Mouse (Mus musculus) liver, adult 2 months (tissue): ENCODE data around the gene Gins1. TPM values are rescaled to one million over a fixed set of nuclear protein-coding genes. Genes with fewer than 3 reads are reported as not detected.

Experiments
- DNase-seq: peaks from one replicate; pipeline ENCODE4 v3.0.0-alpha.2; 2011; ENCODE audit warnings: low read depth, low spot score; ENCODE audit errors: extremely low read depth
- H3K27ac ChIP-seq: fragments of 200-500 bp; replicated peaks from 2 replicates; pipeline ENCODE4 v1.5.1; 2012; ENCODE audit warnings: low read depth, mild to moderate bottlenecking, control low read depth, inconsistent platforms, low read length; ENCODE audit not compliant: insufficient read depth
- H3K27me3 ChIP-seq: fragments of 200-500 bp; 2 replicates; pipeline ENCODE4 v1.6.1; 2012; ENCODE audit warnings: mild to moderate bottlenecking, moderate library complexity, low read length, inconsistent platforms; ENCODE audit not compliant: control insufficient read depth, insufficient read depth
- H3K36me3 ChIP-seq: fragments of 200-500 bp; 2 replicates; pipeline ENCODE4 v1.6.1; 2012; ENCODE audit warnings: low read length, inconsistent platforms; ENCODE audit not compliant: control insufficient read depth, insufficient read depth
- H3K4me1 ChIP-seq: fragments of 200-500 bp; 2 replicates; pipeline ENCODE4 v1.6.1; 2011; ENCODE audit warnings: low read length; ENCODE audit not compliant: control insufficient read depth, insufficient read depth
- H3K4me3 ChIP-seq: fragments of 200-500 bp; 2 replicates; pipeline ENCODE4 v1.5.1; 2011; ENCODE audit warnings: low read depth, mild to moderate bottlenecking, control low read depth, low read length, moderate library complexity; ENCODE audit not compliant: insufficient read depth
- H3K79me2 ChIP-seq: fragments of 200-500 bp; 2 replicates; pipeline ENCODE4 v1.6.1; 2012; ENCODE audit warnings: inconsistent platforms, mild to moderate bottlenecking, low read length, moderate library complexity; ENCODE audit not compliant: control insufficient read depth, insufficient read depth
- H3K9ac ChIP-seq: fragments of 200-500 bp; 2 replicates; pipeline ENCODE4 v1.6.1; 2012; ENCODE audit warnings: low read depth, mild to moderate bottlenecking, control low read depth, inconsistent platforms, low read length
- CTCF ChIP-seq: fragments of 200-500 bp; IDR thresholded peaks from 2 replicates; pipeline ENCODE4 v1.5.1; 2011; ENCODE audit warnings: low read depth, low read length, control low read depth
- POLR2A ChIP-seq: fragments of 200-500 bp; IDR thresholded peaks from 2 replicates; pipeline ENCODE4 v1.6.1; 2011; ENCODE audit warnings: low read length, control low read depth; ENCODE audit not compliant: insufficient read depth; ENCODE audit errors: extremely low read depth
- WGBS: fragments of 180-500 bp; shearing (Covaris S2); methylation state at CpG from one replicate; pipeline ENCODE4 v1.1.7; 2018; 5-methylcytosine and 5-hydroxymethylcytosine counted together
- polyA plus RNA-seq: library from polyadenylated mRNA; depleted of rRNA; stranded (reverse); fragments of >200 nt; gene quantifications from 2 replicates; pipeline ENCODE4 v1.2.3, GENCODE M21; 2012
- total RNA-seq: library from RNA; depleted of rRNA; stranded (reverse); fragments of >200 nt; gene quantifications from 2 replicates; pipeline ENCODE4 v1.2.3, GENCODE M21; 2014

Gins1 gene
- total and polyA plus RNA-seq, 2 experiments, result 2.0 to 5.4 TPM

DNA sequence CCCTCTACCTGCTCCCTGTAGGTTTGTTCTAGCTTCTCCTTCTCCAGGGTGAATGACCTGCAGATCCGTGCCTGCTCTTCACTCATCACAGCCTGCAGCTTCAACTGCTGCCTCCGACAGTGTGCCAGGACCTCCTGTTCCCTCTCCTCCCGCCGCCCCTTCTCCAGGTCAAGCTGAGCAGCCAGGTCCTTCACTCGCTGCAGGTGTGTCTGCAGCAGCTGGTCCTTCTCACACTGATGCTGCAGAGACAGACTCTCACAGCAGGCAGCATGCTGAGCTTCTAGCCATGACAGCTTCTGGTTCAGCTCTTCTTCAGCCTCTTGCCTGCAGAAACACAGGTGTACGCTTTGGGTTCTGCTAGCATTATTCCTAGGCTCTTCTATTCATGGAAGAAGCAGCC, 44.9 kb downstream of the Gins1 start:
- Histone ChIP-seq H3K9ac (no peak overlapping the region), H3K4me1 (no peaks in the 10 kb centered on the region), H3K4me3 (no peak overlapping the region), H3K27me3 (no peaks in the 10 kb centered on the region), H3K27ac (no peak overlapping the region), H3K79me2 (no peaks in the 10 kb centered on the region), H3K36me3 (no peaks in the 10 kb centered on the region)
- WGBS, result 84% methylated on average over 6 of the region's 6 CpGs
- DNase-seq, result no peak
- TF ChIP-seq POLR2A (no peak), CTCF (no peak)

DNA sequence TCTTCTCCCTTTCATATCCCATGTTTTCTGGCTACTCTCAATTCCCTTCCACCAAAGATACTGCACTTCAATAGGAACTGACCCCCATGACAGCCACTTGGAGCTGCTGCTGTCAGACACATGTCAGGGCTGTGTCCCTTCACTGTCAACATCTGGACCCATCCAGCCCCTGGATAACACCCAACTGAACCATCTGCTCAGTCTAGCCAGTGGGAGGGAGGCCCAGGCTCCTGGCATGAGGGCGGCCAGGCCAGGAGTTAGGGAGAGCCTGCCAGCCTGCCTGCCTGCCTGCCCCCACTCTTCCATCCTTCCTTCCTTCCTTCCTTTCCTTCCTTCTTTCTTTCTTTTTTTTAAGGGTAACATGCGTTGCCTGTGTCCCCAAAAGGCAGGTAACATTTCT, 46.0 kb downstream of the Gins1 start:
- no peak for DNase-seq
- no peak for TF ChIP-seq POLR2A
- no peak for TF ChIP-seq CTCF
- WGBS, result 88% methylated on average over 2 of the region's 2 CpGs
- no peaks in the 10 kb centered on the region for H3K79me2 ChIP-seq
- no peaks in the 10 kb centered on the region for H3K4me1 ChIP-seq
- no peaks in the 10 kb centered on the region for H3K27me3 ChIP-seq
- no peak overlapping the region for H3K4me3 ChIP-seq
- no peak overlapping the region for H3K27ac ChIP-seq
- no peak overlapping the region for H3K9ac ChIP-seq
- H3K36me3 ChIP-seq, result no peaks in the 10 kb centered on the region

DNA sequence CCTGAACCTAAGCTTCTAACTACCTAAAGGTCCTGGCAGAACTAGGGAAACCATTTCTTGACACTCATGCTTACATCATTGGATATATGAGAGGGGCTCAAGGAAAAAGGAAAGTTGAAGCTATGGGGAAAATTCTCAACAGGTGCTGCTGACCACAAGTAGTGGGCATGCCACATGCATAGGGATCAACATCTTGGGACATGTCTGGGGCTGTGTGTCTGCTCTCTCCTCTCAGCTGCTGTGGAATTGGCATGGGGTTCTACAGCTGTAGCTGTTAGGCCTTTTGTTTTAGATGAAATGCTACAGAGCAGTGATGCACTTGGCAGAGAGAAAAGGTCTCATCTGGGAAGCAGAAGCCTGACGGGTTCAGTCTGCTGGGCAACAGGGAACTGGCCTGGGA, 50.7 kb downstream of the Gins1 start:
- no peak overlapping the region for H3K4me3 ChIP-seq
- WGBS, result 54% methylated on average over 1 of the region's 1 CpGs
- no peak overlapping the region for H3K27ac ChIP-seq
- no peak for TF ChIP-seq CTCF
- no peaks in the 10 kb centered on the region for H3K4me1 ChIP-seq
- no peaks in the 10 kb centered on the region for H3K79me2 ChIP-seq
- no peak overlapping the region for H3K9ac ChIP-seq
- H3K36me3 ChIP-seq, result no peaks in the 10 kb centered on the region
- DNase-seq, result no peak
- H3K27me3 ChIP-seq, result no peaks in the 10 kb centered on the region

DNA sequence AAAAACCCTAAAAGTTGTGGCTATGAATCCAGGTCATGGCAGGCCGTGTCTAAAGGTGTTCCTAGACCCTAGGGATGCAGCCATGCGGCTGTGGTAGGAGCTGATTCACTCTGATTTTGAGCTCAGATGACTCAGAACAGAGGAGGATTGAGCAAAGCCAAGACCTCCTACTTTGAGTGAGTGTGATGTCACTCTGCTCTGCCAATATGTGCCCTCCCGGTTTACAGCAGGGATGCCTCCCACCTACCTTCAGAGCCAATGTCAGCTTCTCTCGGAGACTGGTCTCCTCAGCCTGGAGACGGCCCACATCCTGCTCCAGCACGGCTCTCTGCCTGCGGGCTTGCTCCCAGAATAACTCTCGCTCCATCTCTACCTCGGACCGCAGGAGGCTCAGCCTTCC, 54.3 kb downstream of the Gins1 start:
- H3K36me3 ChIP-seq, result no peaks in the 10 kb centered on the region
- H3K4me1 ChIP-seq, result no peaks in the 10 kb centered on the region
- H3K4me3 ChIP-seq, result no peak overlapping the region
- H3K27ac ChIP-seq, result no peak overlapping the region
- WGBS, result 90% methylated on average over 10 of the region's 10 CpGs
- DNase-seq, result no peak
- no peak overlapping the region for H3K9ac ChIP-seq
- TF ChIP-seq CTCF (no peak), POLR2A (no peak)
- no peaks in the 10 kb centered on the region for H3K79me2 ChIP-seq
- no peaks in the 10 kb centered on the region for H3K27me3 ChIP-seq

DNA sequence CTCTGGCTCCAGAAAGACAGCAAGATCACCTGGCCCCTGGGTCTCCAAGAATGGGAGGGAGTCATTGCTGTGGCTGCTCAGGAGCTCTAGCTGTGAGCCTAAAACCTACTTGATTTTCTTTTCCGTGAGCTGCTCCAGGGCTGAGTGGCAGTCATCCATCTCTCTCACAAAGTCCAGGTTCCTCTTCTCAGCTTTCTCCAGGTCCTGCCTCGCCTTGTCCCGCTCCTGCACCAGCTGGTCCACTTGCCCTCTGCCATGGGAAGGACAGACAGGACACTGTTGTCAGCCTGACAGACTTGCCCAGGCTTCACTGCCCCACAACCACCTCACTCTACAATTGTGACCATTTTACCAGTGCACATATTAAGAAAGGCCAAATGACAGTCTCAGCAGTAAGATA, 58.0 kb downstream of the Gins1 start:
- H3K79me2 ChIP-seq, result no peaks in the 10 kb centered on the region
- no peak overlapping the region for H3K4me3 ChIP-seq
- DNase-seq, result no peak
- WGBS, result 86% methylated on average over 3 of the region's 3 CpGs
- no peaks in the 10 kb centered on the region for H3K27me3 ChIP-seq
- TF ChIP-seq CTCF (no peak), POLR2A (no peak)
- H3K36me3 ChIP-seq, result no peaks in the 10 kb centered on the region
- H3K9ac ChIP-seq, result no peak overlapping the region
- H3K4me1 ChIP-seq, result no peaks in the 10 kb centered on the region
- H3K27ac ChIP-seq, result no peak overlapping the region

DNA sequence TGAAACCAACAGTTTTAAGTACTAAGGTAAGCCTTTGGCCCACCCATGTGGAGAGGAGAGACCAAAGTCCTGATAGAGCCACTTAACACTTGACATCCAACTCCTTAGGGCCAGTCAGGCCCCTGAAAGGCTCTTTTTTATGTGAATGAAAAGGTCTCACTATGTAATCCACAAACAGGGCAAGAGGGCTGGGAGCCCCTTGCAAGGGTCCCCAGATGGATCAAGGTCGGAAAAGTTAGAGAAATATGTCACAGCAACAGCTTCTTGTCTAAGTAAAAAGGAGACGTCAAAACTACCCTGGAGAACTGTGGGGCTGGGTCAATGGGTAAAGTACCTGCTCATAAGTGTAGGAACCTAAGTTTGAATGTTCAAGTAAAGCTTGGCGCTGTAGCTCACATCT, 59.4 kb downstream of the Gins1 start:
- DNase-seq, result no peak
- WGBS, result 92% methylated on average over 3 of the region's 3 CpGs
- Histone ChIP-seq H3K36me3 (no peaks in the 10 kb centered on the region), H3K4me1 (no peaks in the 10 kb centered on the region), H3K27me3 (no peaks in the 10 kb centered on the region), H3K79me2 (no peaks in the 10 kb centered on the region), H3K9ac (no peak overlapping the region), H3K4me3 (no peak overlapping the region), H3K27ac (no peak overlapping the region)
- TF ChIP-seq POLR2A, result no peak
- no peak for TF ChIP-seq CTCF

DNA sequence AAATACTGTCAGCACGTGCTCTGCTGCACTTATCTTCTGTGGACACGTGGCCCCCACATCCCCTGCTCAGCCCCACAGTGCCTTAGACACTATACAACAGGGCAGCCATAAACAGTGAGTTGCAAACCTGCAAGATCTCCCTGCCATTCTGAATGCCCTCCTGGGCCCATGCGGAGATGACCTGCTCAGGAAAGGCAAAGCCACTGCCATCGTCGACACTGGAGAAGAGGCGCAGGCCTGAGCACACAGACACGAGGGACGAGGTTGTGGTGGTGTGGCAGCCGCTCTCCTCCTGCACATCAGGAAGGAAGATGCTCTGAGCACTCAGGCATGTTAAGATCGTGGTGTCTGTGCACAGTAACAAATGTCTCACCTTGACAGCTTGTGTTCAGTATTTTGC, 60.8 kb downstream of the Gins1 start:
- H3K36me3 ChIP-seq, result no peaks in the 10 kb centered on the region
- H3K27me3 ChIP-seq, result no peaks in the 10 kb centered on the region
- H3K9ac ChIP-seq, result no peak overlapping the region
- TF ChIP-seq CTCF, result no peak
- TF ChIP-seq POLR2A, result no peak
- WGBS, result 91% methylated on average over 10 of the region's 10 CpGs
- H3K4me1 ChIP-seq, result no peaks in the 10 kb centered on the region
- H3K4me3 ChIP-seq, result no peak overlapping the region
- H3K27ac ChIP-seq, result no peak overlapping the region
- no peak for DNase-seq
- no peaks in the 10 kb centered on the region for H3K79me2 ChIP-seq
